In the genomic region with DNA sequence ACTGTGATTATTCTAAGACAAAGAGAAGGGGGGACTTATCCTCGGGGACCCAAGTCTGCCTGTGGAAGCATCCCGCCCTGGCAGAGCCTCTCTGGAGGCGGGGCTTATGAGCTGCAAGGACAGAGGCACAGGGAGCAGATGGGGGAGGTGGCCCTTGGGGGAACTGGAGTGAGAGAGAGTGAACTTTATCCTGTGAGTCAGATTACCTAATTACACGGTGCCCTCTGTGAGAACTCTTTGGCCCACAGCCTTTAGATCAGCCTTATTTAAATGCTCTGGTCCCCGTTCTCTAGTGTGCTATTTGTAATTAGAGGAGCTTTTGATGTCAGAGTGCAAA, we compare ENCODE assay signal across 8 mouse cellular contexts.
DNase-seq lines count a peak whose midpoint lies in the region; ATAC-seq lines count a peak whose summit lies in the region.

No protein-coding gene starts in this region.

- no peak overlapping the region for H3K9ac ChIP-seq in hindbrain, embryonic 12.5 days
- no peak overlapping the region for H3K9ac ChIP-seq in limb, embryonic 13.5 days

- DNase-seq in ovary, adult 18-20 months (ENCODE audit: low spot score) = peak; percentile 39
- DNase-seq in ovary, postnatal 10 days (ENCODE audit: low spot score) = no peak
- DNase-seq in urinary bladder, postnatal 14 days (ENCODE audit: low spot score) = peak; percentile 58
- no peak for DNase-seq in natural killer cell, adult 2 months (ENCODE audit: low spot score in 2 of 2)
- no peak for DNase-seq in thymus, postnatal 25 days
- DNase-seq in layer of hippocampus, postnatal 36 days = no peak

- 6% methylated on average over 5 of the region's 5 CpGs for WGBS in hindbrain, embryonic 12.5 days
- WGBS in limb, embryonic 13.5 days = 15% methylated on average over 5 of the region's 5 CpGs

- no peak overlapping the region for H3K4me3 ChIP-seq in hindbrain, embryonic 12.5 days
- no peak overlapping the region for H3K4me3 ChIP-seq in limb, embryonic 13.5 days

- H3K27me3 ChIP-seq in hindbrain, embryonic 12.5 days = no peaks in the 10 kb centered on the region
- peaks cover 8% of the 10 kb centered on the region; the same call in 1 of the 2 replicates for H3K27me3 ChIP-seq in limb, embryonic 13.5 days

- H3K9me3 ChIP-seq in hindbrain, embryonic 12.5 days (replicated peaks) = no peaks in the 10 kb centered on the region
- no peaks in the 10 kb centered on the region for H3K9me3 ChIP-seq in limb, embryonic 13.5 days

- no peaks in the 10 kb centered on the region for H3K36me3 ChIP-seq in hindbrain, embryonic 12.5 days
- H3K36me3 ChIP-seq in limb, embryonic 13.5 days = no peaks in the 10 kb centered on the region

- no peak overlapping the region for H3K4me2 ChIP-seq in hindbrain, embryonic 12.5 days (replicated peaks)
- H3K4me2 ChIP-seq in limb, embryonic 13.5 days (replicated peaks) = no peak overlapping the region

- ATAC-seq in hindbrain, embryonic 12.5 days (ENCODE audit: low FRiP score) = peak; percentile 56; the same call in 1 of the 2 replicates
- ATAC-seq in limb, embryonic 13.5 days (ENCODE audit: low FRiP score, low read depth) = peak; percentile 49; the same call in 1 of the 2 replicates

- H3K4me1 ChIP-seq in hindbrain, embryonic 12.5 days = peaks cover 17% of the 10 kb centered on the region
- H3K4me1 ChIP-seq in limb, embryonic 13.5 days = peaks cover 52% of the 10 kb centered on the region

- H3K27ac ChIP-seq in hindbrain, embryonic 12.5 days = no peak overlapping the region
- no peak overlapping the region for H3K27ac ChIP-seq in limb, embryonic 13.5 days

Comparison
In these comparisons a context has a peak if more than half of its experiments do, and no peak if none do; other contexts are left out.
1. DNase-seq: peak in ovary, adult 18-20 months (single experiment) and urinary bladder, postnatal 14 days (single experiment); none in ovary, postnatal 10 days (single experiment), natural killer cell, adult 2 months (0 of 2), thymus, postnatal 25 days (single experiment) and layer of hippocampus, postnatal 36 days (0 of 2).